ENCODE assay signal across 11 mouse cellular contexts in genomic region chr8:80952235-80952915, GRCm38 (mm10).
DNase-seq lines count a peak whose midpoint lies in the region; ATAC-seq lines count a peak whose summit lies in the region.
"Had no signal": no experiment of that assay in that cellular context is flagged by ENCODE, and none has a peak within 500 bp of the region (broad histone marks: within the 10 kb centered on the region; RNA-seq: fewer than 3 reads in every experiment).

No protein-coding gene starts in this region.

- peak; percentile 55; the same call in 1 of the 2 replicates for ATAC-seq in embryonic facial prominence, embryonic 14.5 days (ENCODE audit: low read depth)
- ATAC-seq in midbrain, embryonic 13.5 days = no peak

- WGBS in embryonic facial prominence, embryonic 14.5 days = 34% methylated on average over 6 of the region's 6 CpGs
- 37% methylated on average over 6 of the region's 6 CpGs for WGBS in embryonic facial prominence, embryonic 10.5 days
- WGBS in midbrain, embryonic 13.5 days = 66% methylated on average over 6 of the region's 6 CpGs

- H3K36me3 ChIP-seq in embryonic facial prominence, embryonic 14.5 days (ENCODE audit: control insufficient read depth, insufficient read depth, low read length) = no peaks in the 10 kb centered on the region
- no peaks in the 10 kb centered on the region for H3K36me3 ChIP-seq in embryonic facial prominence, embryonic 10.5 days (replicated peaks)
- H3K36me3 ChIP-seq in midbrain, embryonic 13.5 days = no peaks in the 10 kb centered on the region

- no peak overlapping the region for H3K27ac ChIP-seq in embryonic facial prominence, embryonic 14.5 days (replicated peaks; ENCODE audit: low read depth, low read length)
- H3K27ac ChIP-seq in embryonic facial prominence, embryonic 10.5 days (replicated peaks) = no peak overlapping the region
- H3K27ac ChIP-seq in midbrain, embryonic 13.5 days = no peak overlapping the region

- no peaks in the 10 kb centered on the region for H3K27me3 ChIP-seq in embryonic facial prominence, embryonic 14.5 days (replicated peaks; ENCODE audit: control insufficient read depth, insufficient read depth, low read length)
- H3K27me3 ChIP-seq in embryonic facial prominence, embryonic 10.5 days (replicated peaks; ENCODE audit: low read depth, poor library complexity, severe bottlenecking) = no peaks in the 10 kb centered on the region
- no peaks in the 10 kb centered on the region for H3K27me3 ChIP-seq in midbrain, embryonic 13.5 days

- peaks cover 17% of the 10 kb centered on the region for H3K9me3 ChIP-seq in embryonic facial prominence, embryonic 14.5 days (ENCODE audit: control insufficient read depth, low read length)
- peaks cover 8% of the 10 kb centered on the region for H3K9me3 ChIP-seq in embryonic facial prominence, embryonic 10.5 days
- H3K9me3 ChIP-seq in midbrain, embryonic 13.5 days = 0 out of 2 replicates have a peak, but pooled peaks cover 2% of the 10 kb centered on the region

- H3K4me3 ChIP-seq in embryonic facial prominence, embryonic 14.5 days (ENCODE audit: low read depth, low read length) = no peak overlapping the region
- H3K4me3 ChIP-seq in embryonic facial prominence, embryonic 10.5 days = no peak overlapping the region
- no peak overlapping the region for H3K4me3 ChIP-seq in midbrain, embryonic 13.5 days (replicated peaks)

- no peak overlapping the region for H3K4me2 ChIP-seq in embryonic facial prominence, embryonic 14.5 days (ENCODE audit: low read depth, low read length)
- H3K4me2 ChIP-seq in midbrain, embryonic 13.5 days (replicated peaks) = no peak overlapping the region

- no peak overlapping the region for H3K9ac ChIP-seq in embryonic facial prominence, embryonic 14.5 days (ENCODE audit: low read depth, low read length)
- H3K9ac ChIP-seq in midbrain, embryonic 13.5 days (replicated peaks) = no peak overlapping the region

- H3K4me1 ChIP-seq in embryonic facial prominence, embryonic 14.5 days (ENCODE audit: control insufficient read depth, insufficient read depth, low read length) = peaks cover 5% of the 10 kb centered on the region; the same call in 1 of the 2 replicates
- peaks cover 26% of the 10 kb centered on the region for H3K4me1 ChIP-seq in embryonic facial prominence, embryonic 10.5 days
- no peaks in the 10 kb centered on the region for H3K4me1 ChIP-seq in midbrain, embryonic 13.5 days (replicated peaks)

- peak; percentile 34 for DNase-seq in embryonic facial prominence, embryonic 14.5 days (ENCODE audit: low spot score)
- DNase-seq in embryonic facial prominence, embryonic 10.5 days (ENCODE audit: low spot score) = no peak
- DNase-seq in layer of hippocampus, adult 9-11 months = peak; percentile 13
- no peak for DNase-seq in layer of hippocampus, adult 18-20 months (ENCODE audit: low spot score in 2 of 2)
- DNase-seq in kidney, adult 11 months = peak; percentile 21
- peak; percentile 12 for DNase-seq in mesoderm, embryonic 11.5 days (ENCODE audit: low read depth, low spot score)
- DNase-seq in cerebellum, adult 9-10 months = no peak
- DNase-seq: B cell, adult 2 months; cerebellum, adult 8-10 months; right cerebral cortex, postnatal 4 days had no signal

Comparison
In these comparisons a context has a peak if more than half of its experiments do, and no peak if none do; other contexts are left out.
1. DNase-seq: peak in embryonic facial prominence, embryonic 14.5 days (single experiment), layer of hippocampus, adult 9-11 months (single experiment), kidney, adult 11 months (single experiment) and mesoderm, embryonic 11.5 days (single experiment); none in embryonic facial prominence, embryonic 10.5 days (single experiment), layer of hippocampus, adult 18-20 months (0 of 2) and cerebellum, adult 9-10 months (single experiment).